ENCODE assay signal across 24 mouse cellular contexts in the genomic region with DNA sequence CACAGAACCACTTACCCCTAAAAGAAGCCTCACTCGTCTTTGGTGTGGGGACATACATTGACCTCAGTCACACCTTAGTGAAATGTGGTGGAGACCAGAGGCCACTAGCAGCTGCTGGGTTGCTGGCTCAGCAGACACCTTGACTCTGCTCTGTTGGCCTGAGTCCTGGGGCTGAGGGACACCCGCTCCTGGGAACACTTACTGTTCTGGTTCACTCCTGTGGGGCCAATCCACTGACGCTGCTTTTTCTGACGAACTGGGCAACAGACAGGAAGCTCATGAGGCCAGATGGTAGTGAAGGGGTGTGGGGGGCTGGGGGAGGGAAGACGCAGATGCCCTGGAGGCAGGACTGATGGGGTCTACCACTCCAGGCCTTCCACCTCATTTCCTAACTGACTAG. TPM values are rescaled to one million over a fixed set of nuclear protein-coding genes. Genes with fewer than 3 reads are reported as not detected.
DNase-seq lines count a peak whose midpoint lies in the region; ATAC-seq lines count a peak whose summit lies in the region.
"Had no signal": no experiment of that assay in that cellular context is flagged by ENCODE, and none has a peak within 500 bp of the region (broad histone marks: within the 10 kb centered on the region; RNA-seq: fewer than 3 reads in every experiment).

No protein-coding gene starts in this region.

- 67% methylated on average over 5 of the region's 5 CpGs for WGBS in midbrain, embryonic 10.5 days
- 62% methylated on average over 5 of the region's 5 CpGs for WGBS in midbrain, embryonic 15.5 days
- 53% methylated on average over 5 of the region's 5 CpGs for WGBS in embryonic facial prominence, embryonic 10.5 days

- H3K4me2 ChIP-seq in midbrain, embryonic 15.5 days = no peak overlapping the region

- no peak overlapping the region for H3K9ac ChIP-seq in midbrain, embryonic 15.5 days
- H3K9ac ChIP-seq: forebrain, postnatal 0 days; liver, postnatal 0 days had no signal

- H3K27me3 ChIP-seq in midbrain, embryonic 10.5 days (ENCODE audit: low read depth, poor library complexity, severe bottlenecking) = no peaks in the 10 kb centered on the region
- H3K27me3 ChIP-seq in midbrain, embryonic 15.5 days (replicated peaks) = no peaks in the 10 kb centered on the region
- H3K27me3 ChIP-seq in embryonic facial prominence, embryonic 10.5 days (replicated peaks; ENCODE audit: low read depth, poor library complexity, severe bottlenecking) = peaks cover 13% of the 10 kb centered on the region

- no peaks in the 10 kb centered on the region for H3K9me3 ChIP-seq in midbrain, embryonic 10.5 days (replicated peaks)
- no peaks in the 10 kb centered on the region for H3K9me3 ChIP-seq in midbrain, embryonic 15.5 days
- H3K9me3 ChIP-seq in embryonic facial prominence, embryonic 10.5 days = no peaks in the 10 kb centered on the region

- peaks cover 34% of the 10 kb centered on the region for H3K4me1 ChIP-seq in midbrain, embryonic 10.5 days
- H3K4me1 ChIP-seq in midbrain, embryonic 15.5 days = peaks cover 26% of the 10 kb centered on the region
- peaks cover 46% of the 10 kb centered on the region for H3K4me1 ChIP-seq in embryonic facial prominence, embryonic 10.5 days

- H3K27ac ChIP-seq in midbrain, embryonic 10.5 days (replicated peaks) = peak overlapping the region; percentile 72; the same call in 1 of the 2 replicates
- H3K27ac ChIP-seq in midbrain, embryonic 15.5 days = no peak overlapping the region
- peak overlapping the region; percentile 3 for H3K27ac ChIP-seq in embryonic facial prominence, embryonic 10.5 days (replicated peaks)
- H3K27ac ChIP-seq: kidney, postnatal 0 days; layer of hippocampus, adult 2 months had no signal

- H3K36me3 ChIP-seq in midbrain, embryonic 10.5 days = no peaks in the 10 kb centered on the region
- no peaks in the 10 kb centered on the region for H3K36me3 ChIP-seq in midbrain, embryonic 15.5 days (replicated peaks)
- no peaks in the 10 kb centered on the region for H3K36me3 ChIP-seq in embryonic facial prominence, embryonic 10.5 days (replicated peaks)

- no peak overlapping the region for H3K4me3 ChIP-seq in midbrain, embryonic 10.5 days
- no peak overlapping the region for H3K4me3 ChIP-seq in midbrain, embryonic 15.5 days
- no peak overlapping the region for H3K4me3 ChIP-seq in embryonic facial prominence, embryonic 10.5 days
- H3K4me3 ChIP-seq: erythroblast, embryonic 14.5 days; layer of hippocampus, adult 2 months had no signal

- ATAC-seq in midbrain, embryonic 15.5 days (replicated peaks) = no peak
- ATAC-seq in megakaryocyte progenitor cell, adult 5-6 weeks (replicated peaks; ENCODE audit: poor library complexity) = peak; percentile 29; the same call in 1 of the 2 replicates
- ATAC-seq: forebrain, postnatal 0 days; liver, postnatal 0 days had no signal

- peak; percentile 60 for DNase-seq in cerebellum, adult 9-11 months
- DNase-seq in cerebellum, postnatal 36 days = no peak
- no peak for DNase-seq in midbrain, embryonic 10.5 days (ENCODE audit: low spot score)
- DNase-seq in embryonic facial prominence, embryonic 10.5 days (ENCODE audit: low spot score) = no peak
- DNase-seq in kidney, postnatal 36 days = no peak
- DNase-seq: B cell, adult 2 months; forebrain, postnatal 0 days; heart, postnatal 4 days; kidney, adult 18-20 months; liver; liver, postnatal 0 days; lung, postnatal 10 days had no signal

RNA-seq across cellular contexts. Expression of a gene that starts 17.7 kb away (rescaled TPM):
- polyA plus RNA-seq in midbrain, embryonic 10.5 days (2016; fragmentation: Nextera tagmentation; extraction: Ambion mirVana) = not detected in 2 replicates
- 0.52 and 0.86 TPM in 2 replicates for polyA plus RNA-seq in midbrain, embryonic 15.5 days (2015; fragmentation: Nextera tagmentation; extraction: Ambion mirVana)
- polyA plus RNA-seq in embryonic facial prominence, embryonic 10.5 days (2016; fragmentation: Nextera tagmentation; extraction: Ambion mirVana) = 0.15 and 0.19 TPM in 2 replicates
- 0.05 TPM in 1 of 2 replicates, not detected in the other for total RNA-seq in megakaryocyte progenitor cell, adult 5-6 weeks (2015)
- total RNA-seq in megakaryocyte progenitor cell, adult 5-6 weeks (2017) = 0.61 TPM in 1 of 2 replicates, not detected in the other
- total RNA-seq: layer of hippocampus, adult 2 months; left cerebral cortex, postnatal 36 days had no signal
- polyA plus RNA-seq: erythroblast, embryonic 14.5 days had no signal

RNA-seq across cellular contexts. Expression of a gene that starts 32.5 kb away (rescaled TPM):
- polyA plus RNA-seq in midbrain, embryonic 10.5 days (2016; fragmentation: Nextera tagmentation; extraction: Ambion mirVana) = 33.8 and 36.0 TPM in 2 replicates
- 31.8 TPM in 2 replicates for polyA plus RNA-seq in midbrain, embryonic 15.5 days (2015; fragmentation: Nextera tagmentation; extraction: Ambion mirVana)
- 37.6 and 40.8 TPM in 2 replicates for polyA plus RNA-seq in embryonic facial prominence, embryonic 10.5 days (2016; fragmentation: Nextera tagmentation; extraction: Ambion mirVana)
- 17.6 and 21.0 TPM in 2 replicates for total RNA-seq in megakaryocyte progenitor cell, adult 5-6 weeks (2015)
- 14.7 and 15.2 TPM in 2 replicates for total RNA-seq in megakaryocyte progenitor cell, adult 5-6 weeks (2017)

RNA-seq across cellular contexts. Expression of a gene that starts 43.2 kb away (rescaled TPM):
- polyA plus RNA-seq in midbrain, embryonic 10.5 days (2016; fragmentation: Nextera tagmentation; extraction: Ambion mirVana) = not detected in 2 replicates
- not detected in 2 replicates for polyA plus RNA-seq in midbrain, embryonic 15.5 days (2015; fragmentation: Nextera tagmentation; extraction: Ambion mirVana)
- not detected in 2 replicates for polyA plus RNA-seq in embryonic facial prominence, embryonic 10.5 days (2016; fragmentation: Nextera tagmentation; extraction: Ambion mirVana)
- total RNA-seq in megakaryocyte progenitor cell, adult 5-6 weeks (2015) = not detected in 2 replicates
- not detected in 2 replicates for total RNA-seq in megakaryocyte progenitor cell, adult 5-6 weeks (2017)
- total RNA-seq: adrenal gland, adult 18-20 months; forebrain, postnatal 0 days; heart, postnatal 4 days; layer of hippocampus, adult 2 months; left cerebral cortex, adult 18-20 months; left cerebral cortex, postnatal 36 days; megakaryocyte, adult 5-6 weeks had no signal
- polyA plus RNA-seq: embryonic facial prominence, embryonic 11.5 days; erythroblast, embryonic 14.5 days; forebrain, postnatal 0 days; heart, embryonic 14.5 days; neural tube, embryonic 14.5 days had no signal
